Mouse (Mus musculus): ENCODE measurements around the gene Abtb2. TPM values are rescaled to one million over a fixed set of nuclear protein-coding genes. Genes with fewer than 3 reads are reported as not detected.

Abtb2 gene
- total RNA-seq, 1 experiment from 2014 or later, result 0.41 TPM

DNA sequence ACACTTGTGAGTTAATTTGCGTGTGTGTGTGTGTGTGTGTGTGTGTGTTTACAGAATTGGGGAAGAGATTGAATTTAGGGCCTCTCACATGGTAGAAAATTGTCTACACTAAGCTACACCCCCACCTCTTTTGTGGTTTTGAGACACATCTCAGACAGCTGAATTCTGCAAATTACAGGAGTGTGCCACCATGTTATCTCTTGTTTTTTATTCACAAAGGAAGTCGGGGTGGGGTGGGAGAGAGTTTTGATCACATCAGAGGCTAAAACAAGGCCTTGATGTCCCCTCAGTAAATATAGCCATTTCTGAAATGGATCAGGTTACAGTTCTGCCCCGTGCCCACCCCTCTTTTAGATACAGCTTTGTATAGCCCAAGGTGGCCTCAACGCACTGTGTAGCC lies 86.0 kb downstream of the Abtb2 start:
- ATAC-seq (replicated peaks; ENCODE audit: low read depth, poor library complexity, severe bottlenecking), result no peak

DNA sequence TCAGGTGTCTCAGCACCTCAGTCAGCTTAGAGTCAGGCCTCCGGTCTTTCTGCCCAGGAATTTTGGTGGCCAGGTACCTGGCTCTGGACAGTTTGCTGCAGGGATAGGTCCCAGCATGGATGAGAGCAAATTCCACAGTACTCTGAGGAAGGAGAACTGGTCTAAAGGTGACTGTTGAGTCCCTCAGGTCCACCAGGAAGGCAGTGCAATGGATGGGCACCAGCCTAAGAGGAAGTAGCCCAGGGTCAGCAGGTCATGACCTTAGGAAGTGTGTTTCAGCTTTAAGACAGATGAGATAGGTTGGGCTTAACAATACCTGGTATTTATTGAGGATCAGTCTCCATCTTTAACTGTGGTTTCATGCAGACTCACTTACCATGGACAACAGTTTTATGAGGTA lies 88.9 kb downstream of the Abtb2 start:
- no peak for ATAC-seq (replicated peaks; ENCODE audit: low read depth, poor library complexity, severe bottlenecking)

DNA sequence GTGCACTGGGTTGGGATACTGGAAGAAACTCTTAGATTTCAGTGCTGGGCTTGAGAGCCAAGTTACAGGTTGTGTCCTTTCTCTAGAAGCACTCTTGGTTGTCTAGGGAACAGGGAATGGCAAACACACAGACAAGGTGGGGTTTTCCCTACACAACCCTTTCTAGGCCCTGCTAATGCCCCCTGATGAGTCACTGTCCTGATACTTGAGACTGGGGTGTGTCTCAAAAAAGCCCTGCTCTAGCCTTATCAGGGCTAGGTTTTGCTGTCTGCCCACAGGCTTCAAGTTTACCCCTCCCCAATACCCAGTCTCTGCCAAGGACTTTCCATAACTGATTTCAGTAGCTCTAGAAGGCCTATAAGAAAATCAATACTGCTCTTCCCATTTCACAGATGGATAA lies 89.9 kb downstream of the Abtb2 start:
- 0 out of 2 replicates have a peak, but pooled peaks have one; percentile 23 for ATAC-seq (replicated peaks; ENCODE audit: low read depth, poor library complexity, severe bottlenecking)

DNA sequence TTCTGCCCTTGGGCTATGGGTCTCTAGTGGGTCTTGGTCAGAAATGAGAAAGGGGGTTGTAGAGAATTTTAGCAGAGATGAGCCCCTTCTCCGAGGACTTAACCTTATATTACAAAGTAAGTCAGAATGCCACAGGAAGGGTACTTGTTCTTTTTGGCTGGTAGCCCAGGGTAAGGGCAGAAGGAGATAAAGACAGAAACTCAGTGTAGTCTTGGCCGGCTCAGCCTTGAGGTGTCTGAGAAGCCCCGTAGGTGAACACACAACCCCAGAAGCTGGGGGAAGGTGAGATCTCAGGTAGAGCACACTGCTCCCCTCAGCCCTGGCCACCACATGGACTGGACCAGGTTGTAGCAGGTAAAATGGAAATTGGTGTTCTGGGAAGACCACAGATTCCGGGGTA lies 93.1 kb downstream of the Abtb2 start:
- ATAC-seq (replicated peaks; ENCODE audit: low read depth, poor library complexity, severe bottlenecking), result no peak; the same call in 1 of the 2 replicates

DNA sequence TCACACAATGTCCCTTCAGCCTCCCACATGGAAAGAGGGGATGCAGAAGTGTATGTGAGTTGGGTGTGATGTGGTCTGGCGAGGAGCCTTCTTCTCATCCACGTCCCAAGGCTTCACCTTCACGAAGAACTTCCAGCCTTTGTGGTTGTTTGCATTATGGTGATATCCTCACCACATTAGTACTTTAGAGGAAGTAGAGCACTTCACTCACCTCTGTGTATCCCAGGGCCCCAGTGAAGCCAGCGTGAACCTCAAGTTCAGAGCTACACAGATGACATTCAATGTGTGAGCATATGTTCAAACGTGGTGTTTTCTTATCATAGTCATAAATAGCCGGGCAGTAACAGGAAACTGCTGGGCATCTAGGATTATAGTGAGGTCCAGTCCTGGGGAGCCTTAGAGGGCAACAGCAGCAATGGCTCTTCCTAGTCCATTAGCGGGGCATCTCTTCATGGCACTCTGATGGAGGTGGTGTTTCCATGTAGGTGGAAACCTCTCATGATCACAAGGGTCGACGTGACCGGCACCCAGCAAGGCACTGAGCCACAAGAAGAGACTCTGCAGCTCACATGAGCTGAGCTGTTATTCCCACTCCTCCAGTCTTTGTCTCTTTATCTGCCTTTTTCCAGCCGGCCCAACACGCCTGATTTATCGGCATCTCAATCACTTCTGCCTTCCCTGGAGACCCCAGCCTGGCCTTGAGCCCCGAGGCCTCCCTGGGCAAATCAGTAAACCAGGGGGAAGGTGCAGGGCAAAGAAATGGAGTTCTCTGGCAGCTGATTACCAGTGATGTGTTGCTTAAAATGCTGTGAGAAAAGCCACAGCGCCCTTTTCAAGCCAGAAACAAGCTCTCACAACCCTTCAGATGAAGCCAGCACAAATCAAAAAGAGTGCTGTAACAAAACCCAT lies 93.8 kb downstream of the Abtb2 start:
- ATAC-seq (replicated peaks; ENCODE audit: low read depth, poor library complexity, severe bottlenecking), result peak; percentile 52; the same call in 1 of the 2 replicates

DNA sequence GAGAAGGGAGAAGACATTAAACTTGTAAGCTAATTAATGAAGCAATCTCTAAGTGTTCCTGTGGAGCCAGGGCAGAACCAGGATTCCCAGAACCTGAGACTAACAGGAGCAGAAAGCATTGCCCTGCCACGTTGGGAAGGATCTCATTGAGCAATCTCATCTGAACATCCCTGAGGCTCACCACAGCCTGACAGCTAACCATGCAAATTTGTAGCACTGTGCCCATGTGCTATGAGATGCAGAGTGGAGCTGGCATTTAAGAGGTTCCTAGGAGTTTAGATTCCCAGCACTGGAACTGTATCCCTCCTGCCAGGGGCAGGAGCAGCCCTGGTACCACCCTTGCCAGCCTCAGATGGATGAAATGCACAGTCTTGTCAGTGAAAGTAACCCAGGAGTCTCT lies 95.6 kb downstream of the Abtb2 start:
- ATAC-seq (replicated peaks; ENCODE audit: low read depth, poor library complexity, severe bottlenecking), result no peak

DNA sequence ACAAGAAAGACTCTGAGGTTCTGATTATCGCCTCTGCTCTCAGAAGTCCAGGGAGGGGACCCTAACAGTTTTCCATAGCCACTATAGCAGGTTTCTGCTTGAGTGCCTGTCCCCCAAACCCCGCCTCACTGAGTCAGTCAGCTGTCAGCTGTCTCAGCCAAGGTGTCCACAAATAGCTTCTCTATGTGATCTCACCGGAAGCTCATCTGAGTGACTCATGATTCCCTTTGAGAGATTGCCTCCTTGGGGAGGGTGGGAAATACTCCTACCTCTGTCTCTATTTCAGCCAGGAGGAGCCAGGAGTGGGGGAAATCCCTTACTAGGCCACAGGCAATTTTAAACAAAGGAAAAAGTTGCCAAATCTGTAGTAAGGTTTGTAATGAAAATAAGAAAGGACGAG lies 96.0 kb downstream of the Abtb2 start:
- ATAC-seq (replicated peaks; ENCODE audit: low read depth, poor library complexity, severe bottlenecking), result no peak

DNA sequence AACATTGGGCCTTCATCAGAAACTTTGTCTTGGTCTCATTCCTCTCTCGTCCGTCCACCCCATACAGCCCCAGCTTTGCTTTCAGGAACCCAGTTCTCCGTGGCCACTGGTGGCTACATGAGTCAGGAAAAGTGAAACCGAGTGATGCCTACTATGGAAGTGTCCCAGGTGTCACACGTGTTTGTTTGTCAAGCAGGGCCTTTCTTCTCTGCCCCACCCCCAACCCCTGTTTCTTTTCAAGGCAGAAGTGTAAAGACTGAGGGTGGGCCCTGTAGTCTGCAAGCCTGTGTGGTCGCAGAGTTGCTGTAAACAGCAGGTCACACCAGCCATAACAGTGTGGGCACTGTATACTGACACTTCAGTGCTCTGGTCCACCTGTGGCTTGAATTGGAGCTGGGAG lies 98.2 kb downstream of the Abtb2 start:
- no peak for ATAC-seq (replicated peaks; ENCODE audit: low read depth, poor library complexity, severe bottlenecking)

DNA sequence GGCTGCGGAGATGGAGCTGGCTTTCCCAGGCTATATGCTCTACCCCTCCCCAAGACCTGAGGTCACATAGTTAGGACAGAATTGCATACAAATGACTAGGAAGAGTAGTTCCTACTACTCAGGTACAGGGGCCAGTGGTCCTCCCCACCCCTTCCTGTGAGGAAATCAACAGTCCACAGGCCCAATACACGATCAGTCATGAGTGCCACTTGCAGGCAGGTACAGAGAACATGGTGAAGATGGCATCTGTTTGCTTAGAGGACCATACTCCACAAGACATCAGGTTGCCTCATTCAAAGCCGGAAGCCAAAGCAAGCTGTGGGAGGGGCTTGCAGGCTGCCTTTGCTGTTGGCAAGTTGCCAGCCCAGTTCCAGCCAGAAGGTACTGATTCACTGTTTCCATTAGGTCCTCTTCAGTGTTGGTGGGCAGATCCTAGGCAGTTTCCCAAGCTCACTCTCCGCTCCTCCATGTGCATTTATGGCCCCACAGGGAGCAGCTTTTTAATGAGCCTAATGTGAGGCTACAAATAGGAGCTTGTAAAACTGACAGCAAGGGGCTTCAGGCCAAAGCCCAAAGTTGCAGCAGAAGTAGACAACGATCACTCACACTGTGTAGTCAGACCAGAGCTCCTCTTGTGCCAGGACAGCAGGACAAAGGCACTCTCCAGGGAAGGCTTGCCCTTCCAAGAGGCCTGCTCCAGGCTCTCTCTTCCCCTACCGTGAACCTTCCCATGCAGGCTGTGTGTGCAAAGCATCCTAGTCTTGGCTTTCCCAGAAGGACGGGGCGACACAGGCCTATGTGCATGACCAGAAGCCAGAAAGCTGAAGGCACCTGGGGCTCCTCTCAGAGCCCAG lies 102.1 kb downstream of the Abtb2 start:
- ATAC-seq (replicated peaks; ENCODE audit: low read depth, poor library complexity, severe bottlenecking), result 0 out of 2 replicates have a peak, but pooled peaks have one; percentile 16

DNA sequence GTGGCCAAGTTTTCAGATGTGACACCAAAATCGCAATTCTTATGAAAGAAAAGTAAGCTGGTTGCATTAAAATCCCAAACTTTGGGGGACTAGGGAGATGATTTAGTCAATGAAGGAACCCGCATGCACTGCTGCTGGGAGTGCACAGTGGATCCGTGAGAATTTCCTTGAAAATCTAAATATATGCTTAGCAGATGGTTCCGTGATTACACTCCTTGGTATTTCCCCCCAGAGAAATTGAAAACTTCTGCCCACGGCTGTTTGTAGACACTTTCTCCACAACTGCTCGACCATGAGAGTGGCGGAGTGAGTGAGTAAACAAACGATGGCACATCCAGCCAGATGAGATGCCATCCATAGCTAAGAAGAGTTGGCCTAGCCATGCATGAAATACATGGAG lies 102.8 kb downstream of the Abtb2 start:
- ATAC-seq (replicated peaks; ENCODE audit: low read depth, poor library complexity, severe bottlenecking), result no peak

DNA sequence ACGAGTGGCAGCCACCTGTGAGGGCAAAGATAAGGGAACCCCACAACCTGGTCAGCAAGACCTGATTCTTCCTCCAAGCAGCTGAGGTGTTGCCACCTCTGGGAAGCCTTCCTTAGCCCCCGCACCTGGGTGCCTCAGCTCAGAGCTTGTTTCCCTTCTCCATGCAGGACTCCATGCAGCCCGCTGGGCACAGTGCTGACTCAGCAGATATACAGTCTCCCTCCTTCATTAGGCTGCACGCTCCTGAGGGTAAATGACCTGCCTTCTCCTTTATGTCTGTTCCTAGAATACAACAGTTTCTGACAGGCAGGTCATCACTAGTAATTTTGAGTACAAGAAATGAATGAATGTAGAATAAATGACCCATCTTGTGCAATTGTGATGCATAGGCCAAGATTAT lies 103.5 kb downstream of the Abtb2 start:
- ATAC-seq (replicated peaks; ENCODE audit: low read depth, poor library complexity, severe bottlenecking), result no peak

DNA sequence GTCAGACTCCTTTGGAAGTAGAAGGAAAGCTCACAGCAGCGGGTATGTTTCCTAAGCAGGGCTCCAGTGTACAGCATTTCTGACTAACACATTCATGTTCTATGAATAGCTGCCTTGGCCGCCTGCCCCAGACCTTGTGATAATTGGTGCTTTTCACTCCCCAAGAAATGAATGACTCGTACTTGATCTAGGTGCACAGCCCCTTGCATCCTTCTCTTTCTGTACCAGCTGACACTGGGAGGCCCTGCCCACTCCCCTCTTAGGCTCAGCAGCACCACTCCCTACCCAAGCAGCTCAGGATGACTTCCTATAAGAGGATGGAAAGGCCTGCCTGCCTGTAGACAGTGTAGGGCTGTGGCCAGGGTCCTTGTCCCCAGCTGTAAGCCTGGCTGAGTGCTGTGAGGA lies 104.2 kb downstream of the Abtb2 start:
- no peak for ATAC-seq (replicated peaks; ENCODE audit: low read depth, poor library complexity, severe bottlenecking)

DNA sequence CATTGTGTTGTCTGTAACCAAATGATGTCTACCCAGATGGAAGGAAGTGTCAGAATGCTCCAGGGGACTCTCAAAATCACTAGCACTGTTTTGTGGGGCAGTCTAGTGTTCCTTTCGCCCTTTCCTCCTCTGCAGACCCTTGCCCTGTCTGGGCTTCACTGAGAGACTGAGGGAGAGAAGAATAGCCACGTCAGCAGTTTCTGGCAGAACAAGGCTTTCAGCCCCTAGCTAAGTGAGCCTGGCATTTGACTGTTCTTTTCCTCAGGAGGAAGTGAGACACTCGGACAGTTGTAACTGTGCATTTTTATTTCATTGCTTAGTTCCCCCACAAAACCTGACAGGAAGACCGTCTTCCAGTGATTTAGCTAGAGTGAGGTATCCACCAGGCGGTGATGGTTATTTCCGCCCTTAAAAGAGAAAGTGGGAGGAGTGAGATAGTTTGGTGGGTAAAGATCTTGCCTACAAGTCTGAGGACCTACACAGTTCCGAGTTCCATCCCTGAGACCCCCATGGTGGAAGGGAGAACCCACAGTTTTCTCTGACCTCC lies 106.5 kb downstream of the Abtb2 start:
- ATAC-seq (replicated peaks; ENCODE audit: low read depth, poor library complexity, severe bottlenecking), result peak; percentile 54

DNA sequence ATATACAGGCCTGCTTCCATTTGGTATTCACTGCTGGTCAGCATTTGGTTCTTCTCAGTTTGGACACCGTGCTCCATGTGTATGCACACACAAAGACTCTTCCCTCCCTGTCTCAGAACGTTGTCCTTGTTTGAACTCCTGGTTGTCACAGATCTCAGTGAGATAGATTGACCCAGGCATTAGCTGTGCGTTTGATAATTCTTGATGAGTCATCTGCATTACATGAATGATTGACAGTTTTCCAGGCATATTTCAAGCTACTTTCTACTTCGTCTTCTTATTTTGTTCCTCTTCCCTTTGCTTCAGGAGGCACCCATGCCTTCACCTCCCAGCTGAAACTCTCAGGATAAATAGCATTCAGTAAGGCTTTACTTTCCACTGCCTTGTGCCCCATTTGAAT lies 107.5 kb downstream of the Abtb2 start:
- ATAC-seq (replicated peaks; ENCODE audit: low read depth, poor library complexity, severe bottlenecking), result no peak

DNA sequence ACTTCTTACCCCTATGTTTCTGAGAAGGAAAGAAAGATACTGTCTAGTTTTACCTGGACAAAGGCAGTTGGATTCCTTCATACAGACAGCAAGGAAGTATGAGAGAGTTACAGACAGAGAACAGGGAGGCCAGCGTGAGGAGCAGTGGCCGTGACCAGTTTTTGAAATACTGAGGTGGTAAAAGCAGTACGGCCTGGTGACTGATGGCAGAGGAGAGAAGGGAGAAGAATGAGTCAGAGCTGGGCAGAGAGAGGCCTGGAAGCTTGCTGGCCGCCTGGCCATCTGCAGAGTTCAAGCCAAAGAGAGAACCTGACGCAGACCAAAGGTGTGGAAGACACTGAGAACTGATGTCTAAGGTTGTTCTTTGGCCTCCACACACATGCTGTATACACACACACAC lies 109.3 kb downstream of the Abtb2 start:
- ATAC-seq (replicated peaks; ENCODE audit: low read depth, poor library complexity, severe bottlenecking), result no peak

DNA sequence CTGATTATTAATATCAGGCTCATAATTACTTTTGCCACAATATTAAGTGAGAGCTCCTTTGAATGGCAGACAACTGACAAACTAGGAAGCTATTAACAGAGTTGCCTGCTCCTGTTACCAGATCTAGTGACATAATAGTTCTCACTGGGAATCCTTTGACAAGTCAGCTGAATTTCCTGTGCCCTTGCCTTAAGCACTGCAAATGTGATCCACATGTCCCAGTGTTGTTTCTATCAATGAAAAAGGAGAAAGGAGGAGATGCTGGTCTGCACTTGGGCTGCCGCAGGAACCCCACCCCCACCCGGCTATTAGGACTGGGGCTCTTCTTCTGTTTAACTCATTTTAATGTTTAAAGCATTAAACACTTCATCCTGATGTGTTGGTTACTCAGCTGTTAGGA lies 110.7 kb downstream of the Abtb2 start:
- no peak for ATAC-seq (replicated peaks; ENCODE audit: low read depth, poor library complexity, severe bottlenecking)

DNA sequence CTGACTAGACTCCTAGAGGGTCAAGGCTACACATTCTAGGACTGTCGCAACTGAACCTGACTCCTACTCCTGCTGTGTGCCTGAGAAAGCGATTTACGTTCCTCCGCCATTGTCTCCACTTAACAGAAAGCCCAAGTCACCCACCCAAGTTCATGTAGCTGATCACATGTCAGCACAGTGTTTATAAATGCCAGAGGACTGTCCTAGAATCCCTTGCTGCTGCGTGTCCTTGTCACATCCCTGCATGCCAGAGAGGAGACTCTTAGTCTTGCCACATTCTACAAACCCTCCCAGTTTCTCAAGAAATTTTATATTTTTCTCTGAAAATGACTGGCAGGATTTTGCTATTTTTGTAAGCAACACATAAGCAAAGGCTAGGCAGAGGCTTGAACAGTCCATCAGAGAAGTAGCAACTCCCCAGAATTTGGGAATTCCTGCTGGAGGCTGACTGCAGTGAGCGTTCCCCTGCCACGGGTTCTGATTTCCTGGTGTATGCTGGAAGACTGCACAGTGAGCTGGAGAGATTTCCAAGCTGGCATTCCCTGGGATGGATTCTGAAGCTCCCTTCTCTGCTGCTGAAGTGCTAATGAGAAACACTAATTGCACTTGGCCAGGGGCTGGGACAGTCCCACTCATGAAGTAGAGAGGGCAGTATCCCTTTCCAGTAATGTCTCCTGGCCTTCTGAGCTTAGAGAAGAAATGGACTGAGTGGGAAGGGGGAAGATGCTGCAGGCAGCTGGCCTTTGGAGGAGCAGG lies 111.7 kb downstream of the Abtb2 start:
- no peak for ATAC-seq (replicated peaks; ENCODE audit: low read depth, poor library complexity, severe bottlenecking)

DNA sequence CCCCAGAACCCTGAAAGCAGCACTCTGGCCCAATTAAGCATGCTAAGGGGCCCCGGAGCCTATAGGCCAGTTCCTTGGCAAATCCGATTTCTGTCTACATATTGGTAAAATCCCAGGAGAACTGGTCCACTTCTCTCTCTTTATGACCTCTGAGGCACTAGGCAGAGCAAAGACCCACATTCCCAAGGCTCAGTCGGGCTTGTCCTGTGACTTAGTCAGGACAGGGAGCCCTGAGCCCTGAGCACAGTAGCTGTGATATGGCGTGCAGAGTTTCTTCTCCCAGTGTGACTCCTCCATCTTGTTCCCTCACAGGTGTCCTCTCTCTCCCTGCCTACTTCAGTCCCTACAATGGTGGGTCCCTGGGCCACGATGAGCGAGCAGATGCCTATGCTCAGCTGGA lies 112.3 kb downstream of the Abtb2 start:
- no peak for ATAC-seq (replicated peaks; ENCODE audit: low read depth, poor library complexity, severe bottlenecking)

DNA sequence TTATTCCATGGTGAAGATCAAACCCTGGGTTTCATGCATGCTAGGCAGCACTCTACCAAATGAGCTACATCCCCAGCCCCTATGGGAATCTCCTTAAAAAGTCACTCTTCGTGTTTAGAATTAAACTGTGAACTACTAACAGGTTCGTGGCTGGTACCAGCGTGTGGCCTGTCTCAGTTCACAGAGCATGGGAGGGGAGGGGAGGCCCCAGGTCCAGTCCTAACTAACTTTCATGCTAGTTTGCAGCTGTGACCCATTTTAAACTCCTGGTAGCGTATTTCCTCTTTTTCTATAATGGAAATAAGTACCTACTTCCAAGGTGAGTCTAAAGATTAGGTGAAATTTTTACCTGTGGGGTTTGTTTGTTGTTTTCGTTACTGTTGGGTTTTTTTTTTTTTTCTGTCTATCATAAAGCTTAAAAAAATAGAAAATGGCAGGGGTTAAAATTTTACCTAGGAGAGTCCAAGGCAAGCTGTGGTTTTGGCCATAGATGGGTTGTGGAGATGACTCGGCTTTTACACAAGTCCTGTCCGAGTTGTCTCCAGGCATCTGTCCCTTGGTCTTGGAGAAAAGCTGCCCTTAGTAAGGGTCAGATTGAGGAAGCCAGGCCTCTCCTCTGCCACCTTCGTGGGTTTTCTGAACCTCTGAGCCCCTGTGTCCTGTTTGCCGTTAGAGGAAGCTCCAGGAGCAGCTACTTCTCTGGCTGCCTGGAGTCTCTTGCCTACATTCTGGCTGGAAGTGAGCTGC lies 114.4 kb downstream of the Abtb2 start:
- no peak for ATAC-seq (replicated peaks; ENCODE audit: low read depth, poor library complexity, severe bottlenecking)

All from common myeloid progenitor, adult 5-6 weeks (primary cell).